Mouse (Mus musculus) cortical plate, adult 2 months (tissue): Measurements from ENCODE around the gene Tepsin. TPM values are rescaled to one million over a fixed set of nuclear protein-coding genes. Genes with fewer than 3 reads are reported as not detected.

Experiments
- H3K27ac ChIP-seq: fragments of 200-500 bp; 2 replicates; pipeline ENCODE4 v1.5.1; 2012; ENCODE audit warnings: low read length, control low read depth, inconsistent platforms; ENCODE audit not compliant: insufficient read depth
- H3K4me1 ChIP-seq: fragments of 200-500 bp; 2 replicates; pipeline ENCODE4 v1.6.1; 2011; ENCODE audit warnings: low read length; ENCODE audit not compliant: control insufficient read depth, insufficient read depth
- H3K4me3 ChIP-seq: fragments of 200-500 bp; 2 replicates; pipeline ENCODE4 v1.5.1; 2011; ENCODE audit warnings: mild to moderate bottlenecking, low read length, control low read depth; ENCODE audit not compliant: insufficient read depth
- CTCF ChIP-seq: fragments of 200-500 bp; IDR thresholded peaks from 2 replicates; pipeline ENCODE4 v1.5.1; 2011; ENCODE audit warnings: mild to moderate bottlenecking, control low read depth, low read length; ENCODE audit not compliant: insufficient read depth; ENCODE audit errors: extremely low read depth
- POLR2A ChIP-seq: fragments of 200-500 bp; IDR thresholded peaks from 2 replicates; pipeline ENCODE4 v1.6.1; 2011; ENCODE audit warnings: mild to moderate bottlenecking, low read length, control low read depth; ENCODE audit not compliant: insufficient read depth; ENCODE audit errors: extremely low read depth
- polyA plus RNA-seq: library from polyadenylated mRNA; depleted of rRNA; stranded (reverse); fragments of >200 nt; gene quantifications from 2 replicates; pipeline ENCODE4 v1.2.3, GENCODE M21; 2012

Tepsin gene
- polyA plus RNA-seq, 1 experiment: 30.8 TPM

DNA sequence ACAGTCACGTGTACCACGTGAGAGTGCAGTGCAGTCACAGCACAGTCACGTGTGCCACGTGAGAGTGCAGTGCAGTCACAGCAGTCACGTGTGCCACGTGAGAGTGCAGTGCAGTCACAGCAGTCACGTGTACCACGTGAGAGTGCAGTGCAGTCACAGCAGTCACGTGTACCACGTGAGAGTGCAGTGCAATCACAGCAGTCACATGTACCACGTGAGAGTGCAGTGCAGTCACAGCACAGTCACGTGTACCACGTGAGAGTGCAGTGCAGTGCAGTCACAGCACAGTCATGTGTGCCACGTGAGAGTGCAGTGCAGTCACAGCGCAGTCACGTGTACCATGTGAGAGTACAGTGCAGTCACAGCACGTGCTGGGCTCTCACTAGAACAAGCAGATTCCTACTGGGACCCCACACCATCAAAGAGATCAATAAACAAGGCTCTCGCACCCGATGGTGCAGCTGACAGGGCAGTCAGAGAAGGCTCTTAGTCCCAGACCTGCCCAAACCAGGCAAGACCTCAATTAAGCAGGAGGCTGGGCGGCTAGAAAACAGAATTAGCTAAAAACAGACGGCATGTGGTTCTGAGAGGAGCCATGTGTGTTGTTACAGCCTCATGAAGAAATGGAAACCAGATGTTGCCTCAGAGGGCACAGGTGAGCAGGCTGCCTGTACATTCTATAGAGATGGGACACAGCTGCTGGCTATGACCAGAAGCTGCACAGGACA lies 16.1 kb upstream of the Tepsin start:
- Histone ChIP-seq H3K4me3 (no peak overlapping the region), H3K27ac (no peak overlapping the region), H3K4me1 (no peaks in the 10 kb centered on the region)
- no peak for TF ChIP-seq POLR2A
- TF ChIP-seq CTCF: no peak

DNA sequence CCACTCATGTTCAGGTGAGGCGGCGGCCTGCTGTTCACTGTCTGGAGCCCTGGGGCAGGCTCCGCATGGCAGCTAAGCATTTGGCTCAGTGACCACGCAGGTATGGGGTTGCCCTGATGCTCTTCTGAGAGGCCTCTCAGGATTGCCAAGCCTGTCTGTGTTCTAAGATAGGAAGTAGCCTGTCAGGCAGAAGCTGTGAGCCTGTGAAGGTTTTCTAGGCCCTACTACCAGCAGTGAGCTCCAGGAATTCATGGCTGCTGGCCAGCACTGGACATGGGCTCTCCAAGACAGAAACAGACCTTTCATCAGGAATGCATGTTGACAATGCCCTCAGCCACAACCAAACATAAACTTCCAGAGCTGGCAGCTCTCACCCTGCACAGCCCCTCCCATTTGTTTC lies 13.6 kb upstream of the Tepsin start:
- H3K4me3 ChIP-seq: no peak overlapping the region
- peaks cover 2% of the 10 kb centered on the region; the same call in 1 of the 2 replicates for H3K4me1 ChIP-seq
- TF ChIP-seq CTCF (no peak), POLR2A (no peak)
- H3K27ac ChIP-seq: no peak overlapping the region

DNA sequence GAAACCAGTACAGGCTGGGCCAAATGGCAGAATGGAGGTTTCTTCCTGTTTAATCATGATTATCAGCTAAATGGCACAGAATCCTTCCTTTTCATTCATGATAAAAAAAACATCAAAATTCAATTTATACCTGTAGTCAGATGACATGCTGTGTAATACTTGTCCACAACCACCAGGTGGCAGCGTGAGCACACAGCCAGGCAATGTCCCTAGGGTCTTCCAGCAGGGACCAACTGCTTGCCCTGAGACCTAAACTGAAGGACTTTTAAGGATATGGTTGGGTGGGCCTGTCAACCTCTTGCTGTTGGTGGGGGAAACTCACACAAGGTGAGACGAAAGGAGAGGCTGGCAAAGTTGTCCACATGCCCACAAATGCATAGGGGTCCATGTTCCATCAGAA lies 12.5 kb upstream of the Tepsin start:
- H3K4me3 ChIP-seq: no peak overlapping the region
- peaks cover 2% of the 10 kb centered on the region; the same call in 1 of the 2 replicates for H3K4me1 ChIP-seq
- TF ChIP-seq CTCF: peak; percentile 96
- TF ChIP-seq POLR2A: no peak
- no peak overlapping the region for H3K27ac ChIP-seq

DNA sequence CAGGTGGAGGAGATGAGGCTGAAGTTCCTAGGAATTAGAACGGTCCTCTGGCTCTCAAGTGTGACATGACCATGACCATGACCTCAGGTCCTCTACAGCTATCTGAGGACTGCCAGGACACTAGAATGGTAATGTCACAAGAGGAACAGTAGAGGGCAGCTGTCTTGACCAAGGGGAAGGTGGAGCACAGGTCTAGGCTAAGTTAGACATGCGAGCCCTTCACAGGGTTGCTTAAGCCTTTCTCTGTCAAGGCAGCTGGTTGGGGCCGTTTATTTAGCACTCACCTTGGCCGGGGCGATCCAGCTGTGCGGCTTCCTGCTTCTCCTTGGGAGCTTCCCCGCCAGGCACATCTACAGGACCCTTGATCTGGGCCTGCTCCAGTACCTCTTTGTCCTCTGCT lies 12.0 kb upstream of the Tepsin start:
- Histone ChIP-seq H3K27ac (no peak overlapping the region), H3K4me3 (no peak overlapping the region), H3K4me1 (peaks cover 2% of the 10 kb centered on the region; the same call in 1 of the 2 replicates)
- no peak for TF ChIP-seq POLR2A
- TF ChIP-seq CTCF: peak; percentile 36

DNA sequence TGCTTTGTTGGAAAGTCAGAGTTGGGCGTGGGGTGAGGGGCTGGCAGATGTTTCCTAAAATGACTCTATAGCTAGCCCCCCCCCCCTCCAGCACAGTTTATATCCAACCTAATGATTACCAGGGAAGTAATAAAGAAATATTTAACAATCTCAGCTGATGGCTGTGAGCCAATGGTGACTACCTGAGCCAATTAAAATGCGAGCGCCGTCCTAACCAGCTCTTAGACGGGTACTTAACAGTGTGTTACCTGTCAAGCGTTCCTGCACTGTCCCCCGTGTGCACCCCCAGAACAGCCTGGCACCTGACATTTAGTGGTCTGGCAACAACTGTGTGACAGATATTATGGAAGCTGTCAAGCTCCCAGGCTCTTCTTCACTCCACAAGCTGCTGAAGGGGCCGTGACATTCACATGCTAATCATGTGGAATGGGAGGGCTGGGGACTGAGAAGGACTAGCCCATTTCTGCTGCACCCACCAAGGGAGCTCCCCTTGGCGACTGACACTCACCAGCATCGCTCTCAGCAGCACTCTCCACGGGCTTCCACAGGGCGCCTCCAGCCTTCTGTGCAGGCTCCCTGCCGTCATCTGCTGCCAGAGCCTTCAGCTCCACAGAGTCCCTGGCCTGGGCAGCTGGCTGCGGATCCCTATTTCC lies 11.2 kb upstream of the Tepsin start:
- Histone ChIP-seq H3K27ac (no peak overlapping the region), H3K4me3 (no peak overlapping the region), H3K4me1 (peaks cover 2% of the 10 kb centered on the region; the same call in 1 of the 2 replicates)
- TF ChIP-seq POLR2A: no peak
- TF ChIP-seq CTCF: no peak

DNA sequence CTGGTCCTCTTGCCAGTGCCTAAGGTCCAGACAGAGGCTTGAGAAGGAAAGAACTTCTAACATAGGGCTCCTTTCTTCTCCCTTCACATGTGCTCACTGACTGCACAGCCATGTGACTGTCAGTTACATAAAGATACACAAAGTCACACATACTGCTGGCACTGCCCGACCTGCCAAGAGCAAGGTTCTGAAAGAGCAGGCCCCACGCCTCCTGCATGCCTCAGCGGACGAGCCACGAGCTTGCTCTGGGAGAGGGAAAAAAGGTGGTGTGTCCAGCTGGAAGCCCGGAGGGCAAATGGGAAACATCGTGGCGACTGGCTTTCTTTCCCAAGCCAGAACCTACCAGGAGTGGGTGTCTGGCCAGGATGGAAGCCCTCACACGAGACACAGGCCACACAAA lies 9.3 kb upstream of the Tepsin start:
- TF ChIP-seq CTCF (no peak), POLR2A (no peak)
- H3K4me3 ChIP-seq: no peak overlapping the region
- peaks cover 2% of the 10 kb centered on the region; the same call in 1 of the 2 replicates for H3K4me1 ChIP-seq
- H3K27ac ChIP-seq: no peak overlapping the region

DNA sequence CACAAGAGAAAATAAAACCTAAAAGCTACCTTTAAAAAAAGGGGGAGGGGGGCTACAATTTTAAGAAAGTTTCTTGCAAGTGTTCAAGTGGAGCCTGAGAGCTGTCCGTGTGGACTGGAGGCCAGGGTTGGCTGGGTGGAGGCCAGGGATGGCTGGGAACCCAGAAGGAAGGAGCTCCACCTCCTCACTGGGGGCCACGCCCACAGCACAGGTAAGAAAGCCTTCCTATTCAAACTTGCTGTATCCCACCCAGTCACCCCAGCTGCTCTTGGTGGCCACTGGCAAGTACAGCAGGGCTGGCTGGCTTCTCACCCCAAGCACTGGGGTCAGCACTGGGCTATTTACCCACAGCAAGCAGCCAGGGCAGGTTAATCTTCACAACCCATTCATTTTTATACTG lies 8.5 kb upstream of the Tepsin start:
- Histone ChIP-seq H3K4me1 (peaks cover 2% of the 10 kb centered on the region; the same call in 1 of the 2 replicates), H3K27ac (no peak overlapping the region), H3K4me3 (no peak overlapping the region)
- TF ChIP-seq POLR2A (no peak), CTCF (no peak)

DNA sequence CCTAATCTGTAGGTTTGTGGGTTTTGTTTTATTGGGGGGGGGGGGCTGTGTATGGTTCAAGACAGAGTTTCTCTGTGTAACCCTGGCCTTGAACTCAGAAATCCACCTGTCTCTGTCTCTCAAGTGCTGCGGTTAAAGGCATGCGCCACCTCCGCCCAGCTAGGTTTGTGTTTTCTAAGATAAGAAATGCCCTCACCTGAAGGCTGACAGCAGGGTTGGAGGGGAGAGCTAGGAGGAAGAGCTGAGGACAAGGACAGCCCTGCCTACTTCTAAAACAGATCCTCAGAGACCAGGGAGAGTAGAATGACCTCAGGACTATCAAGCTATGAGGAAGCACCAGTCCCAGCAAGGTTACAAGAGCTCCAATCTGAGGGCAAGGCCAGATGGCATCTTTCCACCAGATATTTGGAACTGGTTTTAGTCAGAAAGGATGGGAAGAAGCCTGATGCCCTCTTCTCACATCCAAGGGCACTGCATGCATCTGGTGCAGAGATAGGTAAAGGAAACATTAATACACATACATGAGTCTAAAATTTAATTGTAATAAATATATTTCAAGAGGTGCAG lies 5.0 kb upstream of the Tepsin start:
- TF ChIP-seq POLR2A (no peak), CTCF (no peak)
- H3K4me1 ChIP-seq: peaks cover 2% of the 10 kb centered on the region; the same call in 1 of the 2 replicates
- H3K27ac ChIP-seq: no peak overlapping the region
- no peak overlapping the region for H3K4me3 ChIP-seq

DNA sequence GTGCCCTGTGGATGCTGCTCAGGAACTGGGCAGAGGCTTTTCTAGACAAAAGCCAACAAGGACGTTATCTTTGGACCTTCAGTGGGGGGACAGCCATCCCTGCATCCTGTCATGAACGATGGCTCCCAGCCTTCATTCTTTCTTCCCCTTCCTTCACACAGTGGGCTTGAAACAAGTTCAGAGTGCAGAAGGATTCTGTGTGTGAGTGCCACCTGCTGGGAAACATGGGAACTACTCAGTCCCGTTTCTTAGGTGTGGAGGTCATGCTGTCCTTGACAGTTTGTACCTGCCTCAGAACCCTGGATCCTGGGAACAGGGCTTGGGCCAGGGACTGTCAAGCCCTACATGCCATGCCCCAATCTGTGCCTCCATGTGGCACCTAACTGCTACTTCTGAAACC lies 2.5 kb upstream of the Tepsin start:
- Histone ChIP-seq H3K4me1 (peaks cover 2% of the 10 kb centered on the region; the same call in 1 of the 2 replicates), H3K27ac (no peak overlapping the region), H3K4me3 (no peak overlapping the region)
- TF ChIP-seq POLR2A: no peak
- peak; percentile 85 for TF ChIP-seq CTCF

DNA sequence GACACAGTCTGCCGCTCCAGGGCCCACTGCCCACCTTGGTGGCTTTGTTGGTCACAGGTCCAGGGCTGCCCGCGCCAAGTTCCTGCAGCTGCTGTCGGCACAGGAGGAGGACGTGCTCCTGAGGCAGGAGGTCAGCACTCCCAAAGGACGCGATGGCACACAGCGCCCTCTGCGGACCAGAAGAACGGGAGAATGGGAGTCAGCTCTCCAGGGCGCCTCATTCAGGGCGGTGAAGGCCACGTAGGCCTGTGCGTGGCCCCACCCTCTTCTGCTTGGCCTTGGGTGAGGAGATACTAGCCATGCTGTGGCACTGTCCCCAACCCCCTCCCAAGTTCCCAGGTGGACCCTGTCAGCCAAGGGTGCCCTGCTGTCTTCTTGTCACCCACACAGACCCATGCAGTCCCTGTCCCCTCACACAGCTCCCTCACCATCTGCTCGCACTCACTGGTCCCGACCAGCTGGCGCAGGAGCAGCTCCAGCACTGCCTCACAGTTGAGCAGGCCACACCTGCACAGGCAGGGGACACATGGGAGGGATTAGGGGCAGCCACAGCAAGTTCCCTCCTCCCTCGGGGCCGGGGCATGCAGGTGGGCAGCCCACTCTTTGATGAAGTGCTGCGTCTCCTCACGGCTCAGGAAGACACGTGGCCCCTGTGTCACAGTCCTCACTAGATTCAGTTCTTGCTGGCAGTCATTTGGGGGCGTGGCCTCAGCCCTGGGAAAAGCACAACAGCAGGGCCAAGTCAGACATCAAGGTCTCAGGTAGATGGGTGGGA lies 5.5 kb downstream of the Tepsin start:
- H3K4me3 ChIP-seq: no peak overlapping the region
- TF ChIP-seq CTCF (no peak), POLR2A (no peak)
- peaks cover 2% of the 10 kb centered on the region; the same call in 1 of the 2 replicates for H3K4me1 ChIP-seq
- H3K27ac ChIP-seq: no peak overlapping the region
